8 mouse cellular contexts compared by ENCODE assay signal in genomic region chr9:122568691-122569441, GRCm38 (mm10).
A peak's percentile ranks its signal among the peaks of the same experiment; 100 is the strongest.
DNase-seq lines count a peak whose midpoint lies in the region; ATAC-seq and TF ChIP-seq lines count a peak whose summit lies in the region.

No protein-coding gene starts in this region.

- no peaks in the 10 kb centered on the region for H3K36me3 ChIP-seq in kidney, postnatal 0 days (ENCODE audit: insufficient read depth, low read length)
- H3K36me3 ChIP-seq in neural tube, embryonic 14.5 days (ENCODE audit: control insufficient read depth, insufficient read depth, low read length), result no peaks in the 10 kb centered on the region

- H3K4me3 ChIP-seq in kidney, postnatal 0 days (replicated peaks; ENCODE audit: low read depth, low read length), result peak overlapping the region; percentile 28
- H3K4me3 ChIP-seq in neural tube, embryonic 14.5 days (ENCODE audit: low read depth, low read length), result peak overlapping the region; percentile 43

- H3K27ac ChIP-seq in kidney, postnatal 0 days, result no peak overlapping the region
- peak overlapping the region; percentile 64 for H3K27ac ChIP-seq in neural tube, embryonic 14.5 days (ENCODE audit: low read depth, low read length)

- ATAC-seq in kidney, postnatal 0 days (replicated peaks; ENCODE audit: low FRiP score, low read depth), result 0 out of 2 replicates have a peak, but pooled peaks have one; percentile 6
- peak; percentile 61 for ATAC-seq in neural tube, embryonic 14.5 days (ENCODE audit: low read depth)

- H3K9me3 ChIP-seq in kidney, postnatal 0 days (replicated peaks; ENCODE audit: low read length), result no peaks in the 10 kb centered on the region
- H3K9me3 ChIP-seq in neural tube, embryonic 14.5 days (ENCODE audit: control insufficient read depth, low read length), result no peaks in the 10 kb centered on the region

- H3K9ac ChIP-seq in kidney, postnatal 0 days (ENCODE audit: low read depth, low read length), result no peak overlapping the region
- peak overlapping the region; percentile 60 for H3K9ac ChIP-seq in neural tube, embryonic 14.5 days (replicated peaks; ENCODE audit: low read depth, low read length)

- H3K27me3 ChIP-seq in kidney, postnatal 0 days (ENCODE audit: insufficient read depth, low read length), result peaks cover 58% of the 10 kb centered on the region
- peaks cover 23% of the 10 kb centered on the region for H3K27me3 ChIP-seq in neural tube, embryonic 14.5 days (ENCODE audit: control insufficient read depth, insufficient read depth, low read length)

- intact Hi-C loops in left cerebral cortex, postnatal 25 days (cut with DNase I), result loop anchor here (2.0 kb wide), 2 partner anchors 108 to 146 kb away; no protein-coding TSS in a partner anchor

- no peak for DNase-seq in kidney, postnatal 0 days (ENCODE audit: low spot score)
- no peak for DNase-seq in kidney, adult 18-20 months
- DNase-seq in embryo, embryonic 10.5 days (ENCODE audit: low spot score), result peak; percentile 45
- peak; percentile 53 to 54 for DNase-seq in frontal cortex, postnatal 25 days (ENCODE audit: low spot score in 2 of 2)
- DNase-seq in left cerebral cortex, postnatal 25 days (ENCODE audit: low spot score in 2 of 2), result peak; percentile 80 to 82
- no peak for DNase-seq in thymus, postnatal 0 days (ENCODE audit: low spot score)
- no peak for DNase-seq in spleen, adult 18-20 months

- peaks cover 19% of the 10 kb centered on the region for H3K4me1 ChIP-seq in kidney, postnatal 0 days (replicated peaks; ENCODE audit: insufficient read depth, low read length)
- H3K4me1 ChIP-seq in neural tube, embryonic 14.5 days (ENCODE audit: control insufficient read depth, insufficient read depth, low read length), result no peaks in the 10 kb centered on the region

- TF ChIP-seq CTCF in kidney, postnatal 0 days (IDR thresholded peaks at IDR 0.05; ENCODE audit: low read depth), result no peak

- under 1% methylated on average over 55 of the region's 68 CpGs for WGBS in kidney, postnatal 0 days
- WGBS in neural tube, embryonic 14.5 days, result under 1% methylated on average over 68 of the region's 68 CpGs

- peak overlapping the region; percentile 53 for H3K4me2 ChIP-seq in kidney, postnatal 0 days (ENCODE audit: low read length)
- H3K4me2 ChIP-seq in neural tube, embryonic 14.5 days (ENCODE audit: low read depth, low read length), result peak overlapping the region; percentile 72

Comparison
In these comparisons a context has a peak if more than half of its experiments do, and no peak if none do; other contexts are left out.
1. DNase-seq: peak in embryo, embryonic 10.5 days (single experiment), frontal cortex, postnatal 25 days (2 of 2) and left cerebral cortex, postnatal 25 days (2 of 2); none in kidney, postnatal 0 days (single experiment), kidney, adult 18-20 months (single experiment), thymus, postnatal 0 days (single experiment) and spleen, adult 18-20 months (0 of 2).